Mouse (Mus musculus): ENCODE measurements around the gene G6pc3.

The G6pc3 gene

GRCm38 (mm10) chr11:102218783-102219182 is 29.4 kb downstream of the G6pc3 start:
- peak; percentile 95 for DNase-seq (ENCODE audit: low spot score)

- DNase-seq (ENCODE audit: low spot score) = no peak
Measured at GRCm38 (mm10) chr11:102219247-102219993, 30.0 kb downstream of the G6pc3 start.

DNA sequence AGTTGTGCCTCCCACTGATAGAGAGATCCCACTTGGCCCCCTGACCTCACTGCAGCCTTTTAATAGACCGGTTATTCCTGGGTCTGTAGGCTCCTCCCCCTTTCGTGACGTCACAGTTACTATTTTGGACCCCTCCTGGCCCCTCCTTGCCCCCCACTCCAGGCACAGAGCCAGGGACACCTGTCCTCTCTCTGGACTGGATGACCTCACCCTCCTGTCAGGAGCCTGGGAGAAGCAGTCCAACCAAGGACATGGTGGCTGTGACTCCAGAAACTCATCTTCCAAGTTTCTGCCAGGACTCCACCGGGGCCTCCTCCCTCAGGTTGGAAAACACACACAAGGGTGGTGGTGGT is 30.6 kb downstream of the G6pc3 start:
- DNase-seq (ENCODE audit: low spot score) = no peak

DNA sequence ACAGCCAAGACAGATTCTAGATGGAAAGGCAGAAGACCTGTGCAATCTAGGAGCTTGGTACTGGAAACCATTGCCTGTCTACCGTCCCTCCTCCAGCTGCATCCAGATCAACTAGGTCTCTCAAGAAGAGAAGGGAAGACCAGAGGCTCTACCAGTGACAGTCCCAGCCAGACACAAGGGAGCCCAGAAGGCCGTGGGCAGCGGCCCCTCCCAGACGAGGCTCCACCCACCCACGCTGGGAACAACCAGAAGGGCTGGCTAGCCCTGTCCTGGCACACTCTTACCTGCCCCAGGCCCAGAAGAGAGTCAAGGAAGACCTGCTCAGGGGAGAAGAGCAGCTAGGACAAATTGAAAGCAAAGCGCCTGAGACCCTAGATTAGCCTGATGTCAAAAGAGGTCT is 31.0 kb downstream of the G6pc3 start:
- DNase-seq (ENCODE audit: low spot score) = no peak

- DNase-seq (ENCODE audit: low spot score) = no peak
Measured at GRCm38 (mm10) chr11:102221243-102221953, 32.0 kb downstream of the G6pc3 start.

- DNase-seq (ENCODE audit: low spot score) = no peak
Measured at GRCm38 (mm10) chr11:102221954-102222351, 32.5 kb downstream of the G6pc3 start.

DNA sequence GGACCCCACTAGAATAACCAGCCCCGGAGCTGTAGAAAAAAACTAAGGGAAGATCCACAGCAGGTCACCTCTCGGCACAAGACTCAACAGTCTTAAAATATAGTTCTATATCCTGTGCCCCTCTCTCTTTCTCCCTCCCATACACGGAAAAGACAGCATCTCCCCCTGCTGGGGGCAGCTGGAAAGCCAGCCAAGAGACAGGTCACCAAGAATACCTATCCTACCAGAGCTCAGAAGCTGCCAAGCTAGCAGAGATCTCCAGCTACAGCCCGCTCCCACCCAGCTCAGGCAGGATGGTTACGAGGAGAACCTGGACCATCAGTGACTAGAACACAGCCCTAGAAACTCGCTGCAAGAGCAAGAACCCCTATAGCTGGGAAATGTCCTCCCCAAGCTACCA is 33.7 kb downstream of the G6pc3 start:
- DNase-seq (ENCODE audit: low spot score) = no peak

DNA sequence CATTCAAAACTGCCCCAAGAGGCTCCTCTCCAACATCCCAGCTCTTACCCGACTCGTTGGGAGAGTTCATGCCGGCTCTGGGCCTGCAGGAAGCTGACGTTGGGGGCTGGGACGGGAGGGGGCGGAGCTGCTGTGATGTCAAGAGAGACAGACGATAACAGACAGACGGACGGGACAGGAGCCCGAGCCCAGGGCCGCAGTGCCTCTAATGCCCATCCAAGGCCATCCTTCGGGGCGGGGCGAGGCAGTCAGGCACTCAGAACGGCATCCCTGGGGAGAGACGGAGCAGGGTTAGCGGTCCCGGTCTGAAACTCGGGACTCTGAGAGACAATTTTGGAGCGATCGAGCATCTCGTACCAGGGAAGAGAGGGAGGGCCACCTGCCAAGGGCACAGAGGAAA is 35.3 kb downstream of the G6pc3 start:
- DNase-seq (ENCODE audit: low spot score) = no peak

DNA sequence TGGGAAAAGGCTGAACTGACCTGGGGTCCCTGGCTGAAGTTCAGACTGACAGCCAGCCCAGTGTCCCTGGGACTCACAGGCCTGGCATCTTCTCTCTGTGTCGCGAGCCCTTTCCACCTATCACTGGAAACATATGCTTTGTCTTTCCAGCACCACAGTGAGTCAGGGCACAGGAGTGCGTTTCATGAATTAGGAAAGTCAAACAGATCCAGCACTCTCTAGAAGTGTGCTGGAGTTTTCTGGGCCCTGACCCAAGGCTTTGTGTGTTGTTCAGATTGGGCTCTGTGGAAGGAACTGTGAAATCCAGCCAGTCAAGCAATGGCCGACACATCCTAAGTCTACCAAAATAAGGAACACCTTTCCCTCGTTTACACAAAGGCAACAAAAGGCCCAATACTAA is 35.8 kb downstream of the G6pc3 start:
- DNase-seq (ENCODE audit: low spot score) = no peak

DNA sequence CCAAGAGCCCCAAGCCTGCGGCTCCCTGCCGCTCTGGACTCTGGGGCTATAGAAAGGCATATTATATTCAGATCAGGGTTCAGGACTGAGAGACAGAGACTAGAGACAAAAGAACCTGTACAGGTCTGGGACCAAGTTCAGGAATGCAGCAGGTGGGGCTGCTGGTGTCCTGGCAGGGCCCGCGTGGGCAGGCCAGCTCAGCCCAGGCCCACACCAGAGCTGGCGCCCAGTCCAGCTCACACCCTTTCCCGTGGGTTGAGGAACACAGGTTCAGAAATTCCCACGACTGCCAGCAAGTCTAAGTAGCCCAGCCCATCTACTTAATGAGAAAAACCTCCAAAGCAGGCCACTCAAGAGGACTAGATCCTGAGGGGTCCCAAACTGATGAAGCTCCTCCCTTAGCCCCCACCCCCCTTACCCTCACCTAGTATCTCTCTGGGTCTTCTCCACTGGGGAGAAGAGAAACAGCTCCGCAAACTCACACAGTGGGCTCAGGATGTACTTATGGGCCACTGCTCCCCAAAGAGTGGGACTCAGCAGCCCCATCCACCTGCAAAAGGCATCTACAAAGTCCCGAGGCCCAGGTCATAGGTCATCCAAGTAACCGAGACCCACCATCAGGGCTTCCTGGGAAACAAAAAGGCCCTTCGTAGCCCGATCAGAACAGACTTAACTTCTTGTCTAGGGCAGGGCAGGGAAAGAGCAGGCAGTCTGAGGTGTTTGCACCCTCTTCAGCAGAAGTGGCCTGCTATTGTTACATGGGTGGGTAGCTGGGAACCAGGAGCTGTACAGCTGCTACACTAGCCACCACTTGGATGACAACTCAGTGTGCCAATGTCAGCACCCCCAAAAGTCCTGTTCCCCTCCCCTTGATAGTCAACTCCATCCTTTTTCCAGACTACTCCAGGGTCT is 36.9 kb downstream of the G6pc3 start:
- DNase-seq (ENCODE audit: low spot score) = no peak

GRCm38 (mm10) chr11:102227270-102228190 is 38.1 kb downstream of the G6pc3 start:
- DNase-seq (ENCODE audit: low spot score) = no peak

GRCm38 (mm10) chr11:102228191-102228545 is 38.7 kb downstream of the G6pc3 start:
- DNase-seq (ENCODE audit: low spot score) = no peak

DNA sequence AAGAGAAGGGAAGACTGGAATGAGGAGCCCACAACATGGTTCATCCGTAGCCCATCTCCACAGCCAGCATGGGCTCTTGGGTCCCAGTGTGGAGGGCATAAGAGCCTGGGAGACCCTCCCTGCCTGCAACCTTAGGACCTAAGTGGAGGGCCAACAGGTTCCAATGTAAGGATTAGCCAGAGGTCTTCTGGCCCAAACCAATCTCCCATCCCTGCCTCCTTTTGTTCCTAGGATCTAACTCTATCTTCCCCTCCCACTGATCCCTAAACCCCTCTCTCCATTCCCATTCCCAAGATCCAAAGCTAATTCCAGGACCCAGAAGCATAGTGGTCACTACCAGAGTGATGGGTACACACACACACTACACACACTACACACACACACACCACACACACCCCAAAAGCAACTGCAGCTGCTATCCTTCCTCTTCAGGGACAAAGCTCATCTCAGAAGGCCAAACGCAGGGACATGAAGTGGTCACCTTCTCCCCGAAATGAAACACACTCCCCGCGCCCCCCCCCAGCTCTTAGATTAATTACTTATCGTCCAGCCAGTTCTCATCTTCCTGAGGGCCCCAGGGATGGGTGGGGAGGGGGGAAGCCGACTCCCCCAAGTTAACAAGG is 39.3 kb downstream of the G6pc3 start:
- DNase-seq (ENCODE audit: low spot score) = no peak

- no peak for DNase-seq (ENCODE audit: low spot score)
Measured at GRCm38 (mm10) chr11:102229331-102229953, 40.0 kb downstream of the G6pc3 start.

DNA sequence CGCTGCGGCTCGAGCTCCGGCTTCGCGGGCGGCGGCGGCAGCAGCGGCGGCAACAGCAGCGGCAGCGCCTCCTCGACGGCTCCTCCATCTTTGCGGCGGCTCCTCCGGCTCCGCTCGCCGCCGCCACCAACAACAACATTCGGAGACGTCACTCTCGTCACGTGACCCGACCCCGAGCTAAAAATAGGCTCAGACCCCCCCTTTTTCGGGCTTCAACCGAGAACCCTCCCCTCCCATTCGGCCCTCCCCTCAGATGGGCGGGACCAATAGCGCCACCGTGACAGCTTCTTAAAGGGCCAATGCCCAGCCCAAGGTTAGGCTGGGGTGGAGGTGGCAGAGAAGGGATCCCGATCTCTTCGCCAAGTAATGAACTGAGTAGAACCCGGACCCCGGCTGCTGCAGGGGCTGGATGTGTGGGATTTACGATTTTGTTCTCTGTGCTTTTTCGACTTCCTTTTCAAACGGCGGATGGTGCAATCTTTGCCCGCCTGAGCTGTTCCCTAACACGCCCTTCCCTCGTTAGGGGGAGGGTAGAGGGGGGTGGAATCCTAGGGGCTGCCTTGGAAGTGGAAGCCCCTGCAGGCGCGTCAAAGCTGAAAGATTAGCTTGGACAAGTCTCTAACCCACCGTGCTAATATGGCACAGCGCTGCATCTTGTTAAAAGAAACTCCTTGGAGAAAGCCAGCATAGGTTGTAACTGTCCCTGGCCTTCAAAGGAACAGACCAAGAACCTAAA is 40.8 kb downstream of the G6pc3 start, which contains the start of gene Hdac5:
Gene Hdac5, minus strand, starts transcription at position 161 of the 736 bp plus-strand sequence.
- DNase-seq (ENCODE audit: low spot score) = peak; percentile 99

- DNase-seq (ENCODE audit: low spot score) = no peak
Measured at GRCm38 (mm10) chr11:102236022-102236421, 46.6 kb downstream of the G6pc3 start.

DNA sequence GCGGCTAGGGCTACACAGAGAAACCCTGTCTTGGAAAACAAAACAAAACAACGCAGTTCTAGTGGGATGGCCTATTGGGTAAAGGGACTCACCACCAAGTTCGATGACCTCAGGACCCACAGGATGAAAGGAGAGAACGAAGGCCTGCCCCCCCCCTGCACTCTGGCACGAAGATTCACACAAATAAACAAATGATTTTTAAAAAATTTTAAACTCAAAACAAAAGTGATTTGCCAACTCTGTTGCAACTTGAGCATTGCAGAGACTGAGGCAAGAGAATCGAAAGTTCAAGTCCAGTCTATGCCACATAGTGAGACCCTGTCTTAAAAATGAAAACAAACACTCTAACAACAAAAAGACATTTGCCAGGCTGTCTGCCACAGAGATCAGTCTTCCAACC is 51.2 kb downstream of the G6pc3 start:
- DNase-seq (ENCODE audit: low spot score) = no peak

GRCm38 (mm10) chr11:102241246-102241645 is 51.8 kb downstream of the G6pc3 start:
- DNase-seq (ENCODE audit: low spot score) = no peak

GRCm38 (mm10) chr11:102241874-102242273 is 52.5 kb downstream of the G6pc3 start:
- no peak for DNase-seq (ENCODE audit: low spot score)

Measured in layer of hippocampus, adult 9-10 months (tissue).